Mouse (Mus musculus) gastrocnemius, postnatal 25 days (tissue): ENCODE measurements around the gene Krt16. TPM values are rescaled to one million over a fixed set of nuclear protein-coding genes. Genes with fewer than 3 reads are reported as not detected.

Source experiments
- DNase-seq: peaks from one replicate; pipeline ENCODE4 v3.0.0; 2022
- long read RNA-seq, 2 experiments: library from polyadenylated mRNA; stranded (forward); transcript quantifications; one replicate each; pipeline ENCODE4 v2.0.0; 2021
- total RNA-seq, 2 experiments: library from RNA; stranded (reverse); gene quantifications; 1 replicate in 1 of 2; 2 replicates in 1 of 2; pipeline ENCODE4 v1.2.3; 2021

The Krt16 gene
- not detected for total RNA-seq
- long read RNA-seq, experiment 1 = 0 reads
- long read RNA-seq, experiment 2 = 0 reads

- no peak for DNase-seq
Observed at GRCm38 (mm10) chr11:100248852-100249465, at the start of gene Krt16. TSS of gene Krt16 (minus strand) at chr11:100248902.

- DNase-seq = no peak
Observed at GRCm38 (mm10) chr11:100297801-100298200, 49.1 kb upstream of the Krt16 start.

GRCm38 (mm10) chr11:100295308-100295707 is 46.6 kb upstream of the Krt16 start:
- DNase-seq = peak; percentile 43

GRCm38 (mm10) chr11:100292884-100293283 is 44.2 kb upstream of the Krt16 start:
- DNase-seq = no peak

GRCm38 (mm10) chr11:100290235-100290634 is 41.5 kb upstream of the Krt16 start:
- DNase-seq = no peak

- DNase-seq = peak; percentile 24
Observed at GRCm38 (mm10) chr11:100288942-100289341, 40.2 kb upstream of the Krt16 start.

GRCm38 (mm10) chr11:100287024-100287423 is 38.3 kb upstream of the Krt16 start:
- DNase-seq = peak; percentile 78

- DNase-seq = no peak
Observed at GRCm38 (mm10) chr11:100284988-100285387, 36.3 kb upstream of the Krt16 start.

- DNase-seq = peak; percentile 45
Observed at GRCm38 (mm10) chr11:100282549-100282948, 33.8 kb upstream of the Krt16 start.

- peak; percentile 21 for DNase-seq
Observed at GRCm38 (mm10) chr11:100281596-100282544, 33.2 kb upstream of the Krt16 start.

- DNase-seq = no peak
Observed at GRCm38 (mm10) chr11:100278759-100279158, 30.1 kb upstream of the Krt16 start.

- no peak for DNase-seq
Observed at GRCm38 (mm10) chr11:100277726-100278480, 29.2 kb upstream of the Krt16 start.

- DNase-seq = no peak
Observed at GRCm38 (mm10) chr11:100275466-100275865, 26.8 kb upstream of the Krt16 start.

- DNase-seq = no peak
Observed at GRCm38 (mm10) chr11:100274719-100275118, 26.0 kb upstream of the Krt16 start.

GRCm38 (mm10) chr11:100271878-100272277 is 23.2 kb upstream of the Krt16 start:
- DNase-seq = no peak

- no peak for DNase-seq
Observed at GRCm38 (mm10) chr11:100269821-100270332, 21.2 kb upstream of the Krt16 start, which contains the start of gene Krt42. TSS of gene Krt42 (minus strand) at chr11:100269871.

- no peak for DNase-seq
Observed at GRCm38 (mm10) chr11:100262058-100262980, 13.6 kb upstream of the Krt16 start.

- DNase-seq = no peak
Observed at GRCm38 (mm10) chr11:100261235-100261605, 12.5 kb upstream of the Krt16 start.

GRCm38 (mm10) chr11:100260514-100261234 is 12.0 kb upstream of the Krt16 start, which contains the start of gene Krt17:
TSS of gene Krt17 (minus strand) at chr11:100261029.
- DNase-seq = no peak

- DNase-seq = no peak
Observed at GRCm38 (mm10) chr11:100259079-100259478, 10.4 kb upstream of the Krt16 start.
